Mouse (Mus musculus) cerebellum, adult (tissue): ENCODE measurements around the gene Cep164.
"Not testable (repeated sequence)": the region's sequence is repeated elsewhere in the genome, so short reads cannot be mapped to it uniquely, and the experiment has no call there.

ENCODE experiments used
- ATAC-seq: cut with Nextera tagmentation; 2 replicates; pipeline ENCODE4 v1.9.2; 2017; ENCODE audit warnings: mild to moderate bottlenecking, moderate library complexity, mixed read lengths; ENCODE audit not compliant: insufficient number of reproducible peaks, low FRiP score, low TSS enrichment

Gene Cep164

DNA sequence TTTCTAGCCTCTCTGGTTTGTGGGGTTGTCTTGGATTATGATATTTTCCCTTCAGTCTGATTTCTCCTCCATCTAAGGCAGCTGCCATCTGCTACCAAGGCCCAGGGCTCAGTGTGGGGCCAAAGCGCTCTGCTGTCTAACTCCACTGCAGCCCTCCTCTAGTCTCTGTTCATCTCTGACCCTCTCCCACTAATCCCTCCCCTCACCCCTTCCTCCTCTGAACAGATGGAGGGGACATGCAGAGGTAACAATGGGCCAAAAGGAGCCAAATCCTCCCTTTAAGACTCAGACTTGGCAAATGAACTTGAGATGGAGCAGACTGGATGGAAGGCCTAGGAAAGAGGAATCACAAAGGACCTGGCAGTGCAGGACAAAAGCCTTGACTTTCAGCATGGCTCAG is 36.3 kb downstream of the Cep164 start:
- no peak for ATAC-seq

- no peak for ATAC-seq
Measured at GRCm38 (mm10) chr9:45791456-45792142, 36.9 kb downstream of the Cep164 start.

DNA sequence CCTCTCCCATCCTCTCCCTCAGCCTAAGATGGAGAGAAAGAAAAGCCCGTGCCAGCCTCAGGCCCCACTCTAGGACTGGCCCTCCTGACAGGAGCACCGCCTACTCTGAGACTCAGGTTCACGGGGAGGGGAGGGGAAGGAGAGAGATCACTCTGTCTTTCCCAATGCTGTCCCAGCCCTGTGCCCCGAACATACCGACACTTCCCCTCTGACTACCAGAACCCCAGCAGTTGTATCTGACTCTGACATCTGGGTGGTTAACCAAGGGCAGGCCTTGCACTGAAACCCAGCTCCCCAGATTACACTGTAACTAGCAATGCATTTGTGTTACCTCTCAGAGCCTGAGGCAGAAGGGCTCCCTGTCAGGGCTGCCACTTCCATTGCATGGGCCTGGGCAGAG is 40.1 kb downstream of the Cep164 start:
- no peak for ATAC-seq

GRCm38 (mm10) chr9:45787547-45787946 is 40.9 kb downstream of the Cep164 start:
- ATAC-seq, result no peak

DNA sequence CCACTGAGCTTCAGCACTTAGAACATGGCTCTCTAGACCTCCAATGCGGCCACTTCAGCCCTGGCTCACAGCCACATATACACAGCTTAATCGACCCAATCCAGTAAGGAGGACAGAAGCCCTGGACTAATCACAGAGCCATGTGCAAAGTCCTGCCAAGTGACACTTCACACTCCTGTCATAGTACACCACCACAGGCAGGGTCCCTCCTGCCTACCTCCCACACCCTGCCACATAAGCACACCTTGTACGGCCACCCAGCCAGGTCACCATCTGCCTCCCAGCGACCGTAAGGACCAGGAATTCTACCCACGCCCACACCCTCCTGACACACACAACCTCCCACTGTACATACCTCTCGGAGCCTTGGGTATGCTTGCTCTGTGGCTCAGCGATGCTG is 41.4 kb downstream of the Cep164 start:
- ATAC-seq, result no peak

- ATAC-seq, result no peak
Measured at GRCm38 (mm10) chr9:45783249-45784069, 45.0 kb downstream of the Cep164 start.

DNA sequence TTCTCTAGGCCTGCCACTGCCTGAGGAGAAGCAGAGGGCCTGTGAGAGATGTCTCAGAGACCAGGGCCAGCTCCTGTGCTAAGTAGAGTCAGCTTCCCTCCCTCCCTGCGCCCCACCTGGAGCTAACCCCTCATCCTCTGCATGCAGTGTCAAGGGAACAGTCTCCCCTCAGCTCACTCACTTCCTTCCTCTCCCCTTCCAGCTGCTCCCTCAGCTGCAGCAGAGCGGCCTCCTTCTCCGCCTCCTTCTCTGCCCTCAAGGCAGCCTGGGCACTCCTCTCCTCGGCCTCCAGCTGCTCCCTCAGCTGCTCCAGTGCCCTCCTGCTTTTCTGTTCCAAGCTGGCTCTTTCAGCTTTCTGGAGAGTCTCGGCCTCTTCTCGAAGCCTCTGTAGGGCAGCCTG is 49.3 kb downstream of the Cep164 start:
- ATAC-seq, result no peak

GRCm38 (mm10) chr9:45776176-45776575 is 52.3 kb downstream of the Cep164 start:
- not testable (repeated sequence) for ATAC-seq

DNA sequence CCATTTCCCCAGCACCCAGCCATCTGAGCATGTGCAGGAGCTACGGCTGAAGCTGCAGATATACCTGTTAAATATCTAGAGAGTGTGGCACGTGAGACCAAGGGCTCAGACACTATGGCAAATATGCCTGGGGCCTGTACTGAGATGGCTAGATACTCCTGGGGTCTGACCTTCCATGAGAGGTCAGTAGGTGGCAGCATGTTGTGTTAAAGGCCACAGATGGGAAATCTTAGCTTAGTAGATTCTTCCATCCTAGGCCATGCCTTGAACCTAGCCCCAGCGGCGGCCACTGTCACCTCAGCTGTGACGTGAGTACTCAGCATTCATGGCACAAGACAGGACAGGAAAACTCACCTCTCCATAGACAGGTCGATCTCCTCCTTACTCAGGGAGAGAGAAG is 54.4 kb downstream of the Cep164 start:
- ATAC-seq, result no peak

- no peak for ATAC-seq
Measured at GRCm38 (mm10) chr9:45769596-45769995, 58.9 kb downstream of the Cep164 start.

DNA sequence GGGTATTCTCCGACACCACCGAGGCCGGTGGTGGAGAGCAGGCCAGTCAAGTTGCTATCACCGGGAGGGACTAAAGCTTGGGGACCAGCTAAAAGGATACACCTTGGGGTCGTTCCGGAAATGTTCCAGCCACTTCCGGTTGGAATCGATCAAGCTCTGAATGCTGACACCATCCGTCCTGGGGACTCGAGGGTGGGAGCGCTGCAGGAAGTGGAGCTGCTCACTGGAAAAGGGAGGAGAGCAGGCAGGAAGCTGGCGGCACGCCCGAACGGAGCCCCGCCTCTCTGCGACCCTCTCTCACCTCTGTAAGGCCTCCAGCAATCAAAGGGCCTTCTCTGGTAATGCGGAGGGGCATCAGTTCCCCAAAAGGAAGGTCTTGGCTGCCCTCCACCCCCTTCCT is 60.1 kb downstream of the Cep164 start:
- ATAC-seq, result no peak

DNA sequence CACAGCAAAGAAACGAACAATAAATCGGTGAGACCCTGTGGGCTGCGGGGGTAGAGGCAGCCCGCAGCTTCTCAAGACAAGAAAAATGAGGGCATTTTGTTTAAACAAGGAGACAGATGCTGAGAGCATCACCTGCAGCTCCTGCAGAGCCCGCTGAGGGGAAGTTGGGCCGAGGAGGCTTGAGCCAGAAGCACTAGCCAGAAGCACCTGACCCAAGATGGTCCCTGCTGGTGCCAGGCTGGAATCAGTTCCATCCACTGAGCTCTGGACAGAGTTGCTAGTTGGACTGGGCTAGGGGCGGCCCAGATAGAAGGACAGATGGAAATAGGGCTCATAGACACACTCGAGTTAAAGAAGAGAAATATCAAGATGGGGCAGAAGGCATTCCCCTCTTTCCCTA is 61.3 kb downstream of the Cep164 start:
- no peak for ATAC-seq

DNA sequence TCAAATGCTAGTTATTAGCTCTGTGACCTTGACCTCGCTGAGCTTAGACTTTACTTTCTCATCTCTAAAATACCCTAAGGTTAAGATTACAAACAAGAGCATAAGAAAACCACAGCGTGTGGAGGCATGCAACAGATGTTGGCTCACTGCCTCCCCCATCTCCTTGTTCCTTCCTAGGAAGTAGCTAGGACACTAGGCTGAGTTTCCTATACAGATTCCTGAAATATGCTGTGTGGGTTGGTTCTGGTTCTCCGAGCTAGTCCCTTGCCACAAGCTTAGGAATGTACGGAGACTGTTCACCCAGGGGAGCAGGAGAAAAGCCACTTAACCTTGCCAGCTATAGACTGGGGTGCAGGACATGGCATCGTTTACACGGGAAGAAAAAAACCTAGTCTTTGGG is 62.3 kb downstream of the Cep164 start:
- ATAC-seq, result no peak

DNA sequence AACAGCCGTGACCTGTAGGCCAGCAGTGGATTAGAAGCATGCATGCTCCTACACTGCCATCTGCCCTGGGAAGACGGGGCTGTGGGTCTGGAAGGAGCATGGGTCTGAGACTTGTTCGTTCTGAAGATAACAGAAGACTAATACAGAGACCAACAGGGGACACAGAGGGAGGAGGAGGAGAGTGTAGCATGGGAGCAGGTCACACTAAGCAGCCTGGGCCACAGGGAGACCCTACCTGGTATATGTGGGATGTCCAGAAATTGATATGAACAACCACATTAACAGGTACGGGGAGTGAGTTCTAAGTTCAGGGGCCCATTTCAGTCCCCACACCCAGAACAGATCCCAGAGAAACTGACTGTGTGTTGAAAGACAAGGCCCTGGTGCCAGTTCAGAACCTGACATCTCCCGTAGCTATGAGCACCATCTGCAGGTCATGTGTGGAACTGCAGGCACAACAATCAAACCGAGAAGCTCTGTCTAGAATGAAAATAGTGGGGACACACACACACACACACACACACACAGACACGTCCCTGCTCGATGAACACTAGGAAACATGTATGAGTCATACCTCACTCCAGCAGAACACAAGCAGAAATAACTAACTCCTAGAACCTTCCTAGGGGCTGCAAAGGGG is 73.9 kb downstream of the Cep164 start:
- peak; percentile 40; the same call in 1 of the 2 replicates for ATAC-seq

GRCm38 (mm10) chr9:45749917-45750316 is 78.6 kb downstream of the Cep164 start:
- no peak for ATAC-seq

DNA sequence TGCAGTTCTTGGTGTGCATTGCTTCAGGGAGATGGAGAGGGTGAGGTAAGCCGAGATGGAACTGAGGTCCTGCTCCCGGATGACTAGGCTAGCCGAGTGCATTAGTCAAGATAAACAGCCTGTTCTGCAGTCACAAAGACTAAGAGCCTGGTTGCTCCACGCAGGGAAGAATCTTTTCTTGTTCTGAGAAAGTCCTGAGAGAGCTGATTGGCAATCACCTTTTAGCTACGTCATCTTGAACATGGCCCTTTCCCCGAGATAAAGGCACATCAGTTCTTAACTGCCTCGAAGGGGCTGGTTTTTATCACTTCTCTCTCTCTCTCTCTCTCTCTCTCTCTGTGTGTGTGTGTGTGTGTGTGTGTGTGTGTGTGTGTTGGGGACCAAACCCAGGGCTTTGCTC is 83.0 kb downstream of the Cep164 start:
- no peak for ATAC-seq

- ATAC-seq, result no peak
Measured at GRCm38 (mm10) chr9:45740584-45740980, 87.9 kb downstream of the Cep164 start.

DNA sequence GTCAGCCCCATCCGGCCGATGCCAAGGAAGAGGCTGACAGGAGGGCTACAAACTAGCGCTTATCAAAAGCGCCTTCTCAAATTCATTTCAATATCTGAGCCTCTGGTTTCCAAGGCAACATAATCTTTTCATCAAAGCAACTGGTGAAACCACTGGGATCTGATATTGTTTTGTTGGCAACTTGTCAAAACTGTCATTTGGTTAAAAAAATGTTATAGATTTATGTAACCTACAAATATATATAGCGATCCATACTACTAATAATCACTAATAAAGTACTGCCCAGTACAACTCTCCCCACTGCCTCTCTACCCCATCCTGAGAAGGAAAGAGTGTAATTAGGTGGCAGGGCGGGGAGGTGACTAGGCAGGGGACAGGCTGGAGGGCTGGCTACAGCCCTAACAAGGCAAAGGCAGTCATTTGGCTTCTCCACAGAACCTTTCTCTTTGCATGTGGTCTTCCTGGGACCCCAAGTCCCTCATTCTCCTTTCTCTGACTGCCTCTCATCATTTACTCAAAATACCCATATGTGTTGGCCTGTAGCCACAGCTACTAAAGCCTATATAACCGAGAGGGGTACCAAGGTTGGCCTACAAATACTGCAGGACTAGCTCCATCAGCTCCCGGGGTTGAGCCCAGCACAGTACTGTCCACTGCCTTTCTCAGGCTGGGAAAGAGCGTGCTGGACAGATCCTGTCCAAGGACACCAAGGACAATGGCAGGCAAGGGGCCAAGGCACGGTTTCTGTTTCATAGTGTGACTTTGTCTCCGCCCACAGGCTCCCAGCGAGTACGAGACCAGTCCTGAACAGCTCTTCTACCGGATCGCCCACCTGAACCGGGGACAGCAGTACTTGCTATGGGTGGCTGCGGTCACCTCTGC is 88.5 kb downstream of the Cep164 start:
- ATAC-seq, result no peak

GRCm38 (mm10) chr9:45739001-45739701 is 89.3 kb downstream of the Cep164 start:
- no peak for ATAC-seq

GRCm38 (mm10) chr9:45733246-45733645 is 95.2 kb downstream of the Cep164 start:
- ATAC-seq, result peak; percentile 45; the same call in 1 of the 2 replicates
